Mouse (Mus musculus) right cerebral cortex, adult 18-20 months (tissue): ENCODE measurements at regions not wholly inside any gene's neighbourhood (a gene's known extent, or its start where the extent isn't known, plus 50 kb on each side); places are given as distances from the start of the nearest gene placed in this dataset.

ENCODE experiments used
- DNase-seq: peaks from one replicate; pipeline ENCODE4 v3.0.0; 2022; ENCODE audit warnings: mixed read lengths

GRCm38 (mm10) chr13:83266591-83266990 is 237.2 kb upstream of the Mef2c start:
- no peak for DNase-seq

DNA sequence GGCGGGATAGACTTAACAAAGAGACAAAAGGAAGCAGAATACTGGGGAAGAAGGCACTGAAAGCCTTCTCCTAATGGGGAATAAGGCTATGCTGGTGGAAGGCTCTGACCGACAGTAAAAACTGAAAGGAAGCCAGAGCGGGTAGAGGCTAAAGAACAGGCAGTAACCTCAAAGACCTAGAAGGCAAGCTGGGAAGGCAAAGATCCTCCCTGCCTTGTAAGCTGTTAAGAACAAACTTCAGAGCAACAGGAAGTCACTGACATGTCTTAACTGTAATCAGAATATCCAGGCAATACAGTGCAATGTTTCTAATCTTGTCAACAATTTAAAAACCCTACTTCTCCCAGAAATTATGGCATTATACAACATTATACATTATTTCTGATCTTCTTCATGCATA is 235.2 kb upstream of the Mef2c start:
- no peak for DNase-seq

DNA sequence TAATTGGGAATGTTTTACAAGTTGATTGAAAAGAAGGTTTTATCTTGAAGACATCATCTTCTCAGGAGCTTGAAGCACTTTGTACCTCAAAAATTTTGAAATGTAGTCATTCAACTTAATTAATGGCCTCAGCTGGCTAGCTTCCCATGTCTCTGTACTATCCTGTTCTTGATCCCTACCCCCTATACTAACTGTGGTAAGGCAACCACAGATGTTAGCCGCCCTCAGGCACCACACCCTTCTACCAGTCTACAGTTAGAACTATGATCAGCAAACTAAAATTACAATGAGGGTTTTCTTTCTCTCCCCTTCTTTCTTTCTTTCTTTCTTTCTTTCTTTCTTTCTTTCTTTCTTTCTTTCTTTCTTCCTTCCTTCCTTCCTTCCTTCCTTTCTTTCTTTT is 225.1 kb upstream of the Mef2c start:
- DNase-seq = no peak

- DNase-seq = no peak
Observed at GRCm38 (mm10) chr13:83307696-83308095, 196.1 kb upstream of the Mef2c start.

DNA sequence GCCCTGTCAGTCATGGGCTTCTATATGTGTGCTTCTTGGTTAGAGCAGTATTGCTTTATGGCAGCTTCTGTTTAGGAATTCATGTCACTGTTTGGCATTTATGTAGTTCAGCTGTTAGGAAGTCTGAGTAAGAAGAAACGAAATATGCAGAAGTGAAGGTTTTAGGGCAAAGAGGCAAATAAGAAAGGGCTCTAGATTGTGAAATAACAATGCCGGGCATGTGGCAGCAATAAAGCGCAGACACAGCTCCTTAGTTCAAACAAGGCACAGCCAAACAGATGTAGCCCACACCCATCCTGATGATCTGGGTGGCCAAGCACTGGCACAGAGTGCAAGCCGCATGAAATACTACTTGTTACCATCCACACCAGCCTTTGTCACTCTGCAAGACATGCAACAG is 175.3 kb upstream of the Mef2c start:
- DNase-seq = no peak

GRCm38 (mm10) chr13:83333728-83334127 is 170.1 kb upstream of the Mef2c start:
- peak; percentile 10 for DNase-seq

- no peak for DNase-seq
Observed at GRCm38 (mm10) chr13:83344611-83345319, 159.1 kb upstream of the Mef2c start.

DNA sequence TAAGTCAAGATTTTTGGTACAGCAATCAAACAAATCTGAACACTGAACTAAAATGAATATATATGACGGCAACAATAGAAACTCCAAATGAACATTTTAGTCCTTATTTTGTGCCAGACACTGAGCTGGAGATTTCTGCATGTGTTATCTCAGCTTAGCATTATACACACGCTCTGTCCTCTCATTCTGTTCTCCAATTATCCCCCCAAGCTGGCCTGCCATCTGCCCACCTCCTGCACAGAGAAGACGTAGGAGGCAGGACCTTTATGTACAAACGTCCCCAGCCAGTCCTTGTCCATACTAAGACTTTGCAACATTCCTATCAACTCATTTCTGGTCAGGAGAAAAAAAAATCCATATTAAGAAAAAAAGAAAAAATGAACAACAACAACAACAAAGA is 148.5 kb upstream of the Mef2c start:
- DNase-seq = peak; percentile 62

DNA sequence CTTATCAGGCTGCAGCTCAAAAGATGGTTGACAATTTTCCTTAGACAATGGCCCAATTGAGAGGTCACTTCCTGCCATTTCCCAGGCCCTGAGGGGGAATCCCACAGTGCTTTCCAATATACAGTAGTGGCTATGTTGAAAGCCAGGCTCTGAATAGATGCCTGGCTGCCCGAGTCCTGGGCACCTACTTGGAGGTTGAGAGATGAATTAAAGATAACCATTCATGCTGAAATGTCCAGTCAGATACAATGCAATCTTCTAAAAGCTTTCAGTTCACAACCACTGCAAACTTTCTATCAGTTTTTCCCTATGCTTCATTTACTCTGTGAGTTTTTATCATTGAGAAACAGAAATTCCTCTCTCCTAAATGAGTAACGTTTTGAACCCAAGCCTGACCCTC is 143.3 kb upstream of the Mef2c start:
- DNase-seq = no peak

DNA sequence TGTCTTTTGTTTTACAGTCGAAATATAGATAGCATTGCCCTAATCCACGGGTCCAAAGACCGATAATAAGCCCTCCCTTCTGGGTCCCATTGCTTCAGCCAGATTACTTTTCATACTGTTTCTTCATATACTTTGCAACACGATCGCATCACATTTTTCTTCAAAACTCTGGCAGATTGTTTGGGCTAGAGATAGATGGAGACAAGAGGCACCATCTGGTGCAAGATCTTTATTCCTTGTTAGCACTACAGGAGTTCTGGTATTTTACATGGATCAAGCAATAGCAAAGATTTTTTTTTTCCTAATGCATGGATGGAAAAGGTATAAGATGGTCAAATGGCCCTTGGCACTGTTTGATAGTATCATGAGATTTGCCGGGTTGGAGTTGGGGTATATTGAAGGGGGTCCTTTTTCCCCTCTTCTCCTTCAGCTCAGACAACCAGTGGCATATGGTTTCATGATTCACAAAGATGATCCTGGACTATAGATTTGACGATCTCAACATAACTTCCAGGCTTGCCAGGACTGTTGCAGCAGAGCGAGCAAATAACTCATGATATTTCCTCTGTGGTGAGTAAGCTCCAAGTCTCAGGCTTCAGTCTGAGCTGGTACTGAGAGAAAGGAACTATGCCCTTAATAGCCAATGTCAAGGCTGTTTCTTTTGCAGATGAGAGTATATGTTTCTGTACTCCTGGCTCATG is 127.6 kb upstream of the Mef2c start:
- peak; percentile 37 for DNase-seq

- no peak for DNase-seq
Observed at GRCm38 (mm10) chr13:83378644-83379043, 125.2 kb upstream of the Mef2c start.

DNA sequence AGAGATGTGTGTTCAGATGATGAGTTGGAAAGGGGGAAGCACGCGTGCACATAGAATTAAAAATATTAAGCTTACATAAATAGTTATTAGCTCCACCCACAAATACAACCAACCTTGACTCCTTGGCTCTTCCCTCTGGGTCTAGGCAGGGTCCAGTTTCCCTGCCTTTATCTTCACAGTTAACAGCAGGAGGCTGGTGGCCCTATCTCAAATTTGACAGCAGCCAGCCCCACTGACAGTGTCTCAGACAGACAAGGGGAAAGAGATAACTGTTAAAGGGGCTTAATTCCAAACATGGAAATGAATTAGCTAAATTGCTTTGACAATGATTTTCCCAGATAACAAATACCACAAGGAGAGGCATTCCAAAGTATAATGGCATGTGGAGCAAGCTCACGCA is 121.2 kb upstream of the Mef2c start:
- no peak for DNase-seq

GRCm38 (mm10) chr13:83394773-83395172 is 109.1 kb upstream of the Mef2c start:
- DNase-seq = no peak

DNA sequence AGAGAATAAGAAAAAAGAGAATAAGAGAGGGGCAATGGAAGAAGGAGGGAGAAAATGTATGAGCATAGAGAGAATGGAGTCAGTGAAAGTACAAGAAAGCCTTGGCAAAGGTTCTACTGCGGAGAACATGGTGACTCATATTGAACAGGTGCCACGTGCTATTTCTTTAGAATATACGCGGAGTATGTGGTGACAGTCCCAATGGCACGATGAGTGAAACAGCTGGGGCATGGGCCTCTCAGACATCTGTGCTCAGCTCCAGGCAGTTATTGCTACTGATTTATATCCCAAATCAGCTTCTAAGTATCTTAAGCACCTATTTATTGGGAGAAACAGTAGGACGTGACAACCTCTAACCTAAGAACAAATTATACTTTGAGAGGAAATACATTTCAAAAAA is 104.5 kb upstream of the Mef2c start:
- DNase-seq = no peak

- no peak for DNase-seq
Observed at GRCm38 (mm10) chr13:83439619-83440436, 64.0 kb upstream of the Mef2c start.

GRCm38 (mm10) chr13:83444277-83444676 is 59.6 kb upstream of the Mef2c start:
- DNase-seq = no peak

DNA sequence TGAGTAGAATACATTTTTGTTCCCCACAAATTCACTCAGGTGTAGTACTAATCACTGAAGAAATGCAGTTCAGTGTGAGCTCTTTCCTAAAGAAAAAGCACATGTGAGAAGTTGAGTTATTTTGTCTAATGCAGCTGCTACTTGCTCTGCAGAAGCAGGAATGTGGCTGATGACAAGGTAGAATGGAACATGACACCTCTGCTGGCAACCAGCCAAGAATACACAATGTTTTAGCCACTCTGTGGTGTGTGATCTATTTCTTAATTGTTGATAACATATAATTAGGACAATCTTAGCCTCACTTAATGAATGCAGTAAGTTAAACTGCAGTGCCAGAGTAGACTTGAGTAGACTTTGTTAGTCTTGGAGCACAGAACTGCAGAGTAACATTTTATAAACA is 53.0 kb upstream of the Mef2c start:
- no peak for DNase-seq

DNA sequence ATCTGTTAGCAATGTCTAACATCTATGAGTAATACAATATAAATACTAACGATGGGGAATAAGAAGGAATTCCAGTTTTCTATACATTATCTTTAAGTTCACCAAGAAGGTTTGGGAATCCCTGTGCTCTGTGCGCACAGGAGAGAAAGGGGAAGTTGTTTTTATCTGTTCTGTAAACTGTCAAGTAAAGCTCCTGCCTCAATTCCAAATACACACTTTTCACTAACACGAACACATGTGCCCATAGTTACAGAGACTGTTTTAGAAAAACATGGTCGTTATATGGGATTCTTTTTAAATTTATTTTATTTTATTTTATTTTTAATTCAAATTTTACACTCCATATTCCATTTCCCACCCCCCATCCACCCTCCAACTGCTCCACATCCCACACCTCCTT is 50.8 kb upstream of the Mef2c start:
- DNase-seq = no peak
